Mouse (Mus musculus) heart, embryonic 11.5 days (tissue): Measurements from ENCODE around the gene Akt1. TPM values are rescaled to one million over a fixed set of nuclear protein-coding genes. Genes with fewer than 3 reads are reported as not detected.
A peak's percentile ranks its signal among the peaks of the same experiment; 100 is the strongest.

Experiments used
- ATAC-seq: fragments of 200-750 bp; cut with Nextera tagmentation; replicated peaks from 2 replicates; pipeline ENCODE4 v1.8.0; 2017; ENCODE audit warnings: moderate library complexity; ENCODE audit not compliant: insufficient number of reproducible peaks, low FRiP score, low TSS enrichment
- H3K27ac ChIP-seq: fragments of 300-500 bp; sonication (generic); 2 replicates; pipeline ENCODE4 v1.5.1; 2014; ENCODE audit warnings: mild to moderate bottlenecking, low read depth, low read length
- H3K27me3 ChIP-seq: fragments of 300-500 bp; sonication (generic); 2 replicates; pipeline ENCODE4 v1.6.1; 2014; ENCODE audit warnings: mild to moderate bottlenecking, low read length, mixed read lengths; ENCODE audit not compliant: control insufficient read depth, insufficient read depth
- H3K36me3 ChIP-seq: fragments of 300-500 bp; sonication (generic); 2 replicates; pipeline ENCODE4 v1.6.1; 2014; ENCODE audit warnings: mild to moderate bottlenecking, low read length, moderate library complexity, mixed read lengths; ENCODE audit not compliant: control insufficient read depth, insufficient read depth
- H3K4me1 ChIP-seq: fragments of 300-500 bp; sonication (generic); 2 replicates; pipeline ENCODE4 v1.6.1; 2014; ENCODE audit warnings: low read length; ENCODE audit not compliant: control insufficient read depth, insufficient read depth
- H3K4me2 ChIP-seq: fragments of 300-500 bp; sonication (generic); 2 replicates; pipeline ENCODE4 v1.6.1; 2014; ENCODE audit warnings: mild to moderate bottlenecking, moderate library complexity
- H3K4me3 ChIP-seq: fragments of 300-500 bp; sonication (generic); 2 replicates; pipeline ENCODE4 v1.5.1; 2014; ENCODE audit warnings: low read depth, low read length
- H3K9ac ChIP-seq: fragments of 300-500 bp; sonication (generic); 2 replicates; pipeline ENCODE4 v1.6.1; 2014; ENCODE audit warnings: mild to moderate bottlenecking, low read depth, low read length, moderate library complexity
- H3K9me3 ChIP-seq: fragments of 300-500 bp; sonication (generic); replicated peaks from 2 replicates; pipeline ENCODE4 v1.6.1; 2016; ENCODE audit warnings: low read length; ENCODE audit not compliant: control insufficient read depth
- WGBS: fragments of 180-500 bp; shearing (Covaris S2); extraction: QIAGEN DNeasy Blood & Tissue Kit; methylation state at CpG from one replicate; pipeline ENCODE4 v1.1.7; 2014; ENCODE audit not compliant: insufficient replicate concordance; 5-methylcytosine and 5-hydroxymethylcytosine counted together
- polyA plus RNA-seq: library from polyadenylated mRNA; unstranded; fragments of >200 nt; fragmentation: Nextera tagmentation; extraction: Ambion mirVana; gene quantifications from 2 replicates; pipeline ENCODE4 v1.2.1, GENCODE M21; 2014

Gene Akt1
- polyA plus RNA-seq, 1 experiment from 2014 or later: 94.2 TPM

GRCm38 (mm10) chr12:112623742-112624141 lies 50.9 kb downstream of the Akt1 start:
- H3K4me1 ChIP-seq: peaks cover 62% of the 10 kb centered on the region
- H3K4me2 ChIP-seq: peak overlapping the region; percentile 9; the same call in 1 of the 2 replicates
- H3K27ac ChIP-seq: peak overlapping the region; percentile 43; the same call in 1 of the 2 replicates
- H3K4me3 ChIP-seq: no peak overlapping the region
- H3K9ac ChIP-seq: no peak overlapping the region
- H3K9me3 ChIP-seq: no peaks in the 10 kb centered on the region
- no peak for ATAC-seq
- H3K36me3 ChIP-seq: no peaks in the 10 kb centered on the region
- 11% methylated on average over 2 of the region's 2 CpGs for WGBS
- peaks cover 10% of the 10 kb centered on the region for H3K27me3 ChIP-seq

- Histone ChIP-seq H3K9ac (no peak overlapping the region), H3K27me3 (peaks cover 10% of the 10 kb centered on the region), H3K4me3 (no peak overlapping the region), H3K4me2 (no peak overlapping the region), H3K36me3 (no peaks in the 10 kb centered on the region), H3K4me1 (peaks cover 68% of the 10 kb centered on the region), H3K27ac (no peak overlapping the region), H3K9me3 (no peaks in the 10 kb centered on the region)
- WGBS: 72% methylated on average over 3 of the region's 3 CpGs
- no peak for ATAC-seq
Measured at GRCm38 (mm10) chr12:112621900-112622299, 52.8 kb downstream of the Akt1 start.

- ATAC-seq: peak; percentile 1; the same call in 1 of the 2 replicates
- Histone ChIP-seq H3K4me3 (peak overlapping the region; percentile 58), H3K36me3 (no peaks in the 10 kb centered on the region), H3K27ac (peak overlapping the region; percentile 92), H3K4me1 (peaks cover 56% of the 10 kb centered on the region), H3K27me3 (peaks cover 10% of the 10 kb centered on the region), H3K9ac (peak overlapping the region; percentile 87), H3K4me2 (peak overlapping the region; percentile 93), H3K9me3 (no peaks in the 10 kb centered on the region)
- WGBS: 7% methylated on average over 16 of the region's 16 CpGs
Measured at GRCm38 (mm10) chr12:112620354-112621061, 54.2 kb downstream of the Akt1 start.

DNA sequence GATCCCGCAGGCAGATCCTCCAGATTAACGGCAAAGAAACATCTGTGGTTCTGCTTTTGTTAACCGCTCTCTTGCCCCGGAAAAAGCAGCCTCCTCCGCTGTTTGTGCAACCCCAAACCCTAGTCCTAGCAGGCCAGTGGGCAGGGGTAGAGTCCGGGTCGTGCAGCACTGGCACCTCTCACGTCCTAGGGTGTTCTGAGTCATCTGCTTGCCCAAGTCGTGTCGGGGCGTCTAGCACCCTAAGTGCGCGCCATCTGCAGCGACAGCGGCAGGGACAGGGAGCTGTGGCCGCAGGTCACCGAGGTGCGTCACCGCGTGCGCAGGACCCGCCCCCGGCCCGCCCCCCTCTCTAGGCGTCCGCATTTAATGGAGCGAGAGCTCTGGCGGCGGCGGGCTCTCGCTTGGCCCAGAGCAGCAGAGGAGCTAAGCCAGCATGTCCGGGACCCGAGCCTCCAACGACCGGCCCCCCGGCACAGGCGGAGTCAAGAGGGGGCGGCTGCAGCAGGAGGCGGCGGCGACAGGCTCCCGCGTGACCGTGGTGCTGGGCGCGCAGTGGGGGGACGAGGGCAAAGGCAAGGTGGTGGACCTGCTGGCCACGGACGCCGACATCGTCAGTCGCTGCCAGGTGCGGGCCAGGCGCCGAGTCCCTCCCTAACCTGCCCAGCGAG lies 54.9 kb downstream of the Akt1 start, which contains the start of gene Adssl1:
TSS of gene Adssl1 (plus strand) at position 360 of the 668 bp plus-strand sequence.
- peak; percentile 55 for ATAC-seq
- WGBS: under 1% methylated on average over 56 of the region's 56 CpGs
- H3K4me2 ChIP-seq: peak within 1 kb of the TSS; percentile 93
- no peaks in the 10 kb centered on the region for H3K9me3 ChIP-seq
- H3K27me3 ChIP-seq: peaks cover 10% of the 10 kb centered on the region
- no peaks in the 10 kb centered on the region for H3K36me3 ChIP-seq
- H3K4me1 ChIP-seq: peaks cover 56% of the 10 kb centered on the region
- peak within 1 kb of the TSS; percentile 92 for H3K27ac ChIP-seq
- peak within 1 kb of the TSS; percentile 58 for H3K4me3 ChIP-seq
- peak within 1 kb of the TSS; percentile 87 for H3K9ac ChIP-seq

DNA sequence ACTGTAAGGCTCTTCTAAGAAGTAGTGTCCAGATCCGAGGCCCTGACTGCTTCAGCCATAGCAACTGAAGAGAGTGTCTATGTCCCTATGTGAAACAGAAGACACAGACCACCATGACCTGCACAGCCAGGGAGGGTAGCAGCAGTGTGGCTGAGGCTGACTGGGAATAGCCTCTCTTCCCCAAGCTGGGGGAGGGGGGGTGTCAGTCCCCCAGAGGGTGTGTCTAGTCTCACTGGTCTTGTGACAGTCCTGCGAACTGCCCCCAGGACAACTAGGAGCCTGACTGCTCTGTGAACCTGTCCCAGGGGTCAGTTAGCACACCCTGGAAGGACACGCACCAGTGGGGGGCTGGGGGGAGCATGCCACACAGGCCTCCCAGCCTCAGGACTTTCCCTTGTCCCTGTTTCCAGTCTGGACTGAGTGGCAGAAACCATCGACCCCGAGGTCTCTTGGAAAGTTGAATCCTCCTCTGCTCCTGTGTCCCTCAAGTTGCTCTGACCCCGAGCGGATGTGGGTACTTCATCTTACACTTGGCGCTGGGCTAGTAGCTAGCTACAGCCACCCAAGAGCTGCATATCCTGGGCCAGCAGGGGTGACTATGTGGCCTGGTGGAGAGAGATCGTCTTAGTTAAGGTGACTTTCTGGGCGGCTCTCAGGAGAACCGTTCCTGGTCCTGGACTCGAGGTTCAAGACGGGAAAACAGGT lies 55.6 kb downstream of the Akt1 start:
- H3K27ac ChIP-seq: peak overlapping the region; percentile 92
- H3K36me3 ChIP-seq: no peaks in the 10 kb centered on the region
- H3K9ac ChIP-seq: peak overlapping the region; percentile 87
- peak; percentile 37; the same call in 1 of the 2 replicates for ATAC-seq
- H3K4me1 ChIP-seq: peaks cover 56% of the 10 kb centered on the region
- H3K4me3 ChIP-seq: peak overlapping the region; percentile 58
- peak overlapping the region; percentile 93 for H3K4me2 ChIP-seq
- 11% methylated on average over 13 of the region's 13 CpGs for WGBS
- no peaks in the 10 kb centered on the region for H3K9me3 ChIP-seq
- H3K27me3 ChIP-seq: peaks cover 10% of the 10 kb centered on the region

DNA sequence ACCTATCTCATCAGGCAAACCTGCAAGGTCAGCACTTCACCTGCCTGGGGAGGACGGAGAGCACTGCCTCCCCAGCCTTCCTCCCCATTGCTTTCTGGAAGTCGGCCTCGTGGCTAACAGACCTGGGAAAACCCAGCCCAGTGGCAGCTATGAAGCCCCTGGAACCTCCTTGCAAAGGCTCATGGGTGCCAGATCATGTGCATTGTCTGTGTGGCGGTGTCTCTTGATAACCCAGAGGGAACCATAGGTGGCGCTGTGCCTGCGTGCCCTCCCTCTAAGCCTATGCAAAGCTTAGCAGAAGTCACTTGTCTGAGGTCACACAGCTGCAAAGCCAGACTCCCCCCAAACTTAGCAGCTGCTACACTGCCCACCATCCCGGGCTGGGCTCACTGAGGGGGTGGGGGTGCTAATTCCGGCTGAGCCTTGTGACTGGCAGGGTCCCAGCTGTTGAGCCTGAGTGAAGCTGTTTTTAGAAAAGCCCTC lies 56.7 kb downstream of the Akt1 start:
- WGBS: 4% methylated on average over 8 of the region's 8 CpGs
- peak overlapping the region; percentile 93; the same call in 1 of the 2 replicates for H3K4me2 ChIP-seq
- ATAC-seq: peak; percentile 68
- no peaks in the 10 kb centered on the region for H3K36me3 ChIP-seq
- no peak overlapping the region for H3K4me3 ChIP-seq
- no peaks in the 10 kb centered on the region for H3K9me3 ChIP-seq
- H3K4me1 ChIP-seq: peaks cover 49% of the 10 kb centered on the region
- H3K27me3 ChIP-seq: peaks cover 10% of the 10 kb centered on the region
- peak overlapping the region; percentile 40; the same call in 1 of the 2 replicates for H3K9ac ChIP-seq
- peak overlapping the region; percentile 92 for H3K27ac ChIP-seq

DNA sequence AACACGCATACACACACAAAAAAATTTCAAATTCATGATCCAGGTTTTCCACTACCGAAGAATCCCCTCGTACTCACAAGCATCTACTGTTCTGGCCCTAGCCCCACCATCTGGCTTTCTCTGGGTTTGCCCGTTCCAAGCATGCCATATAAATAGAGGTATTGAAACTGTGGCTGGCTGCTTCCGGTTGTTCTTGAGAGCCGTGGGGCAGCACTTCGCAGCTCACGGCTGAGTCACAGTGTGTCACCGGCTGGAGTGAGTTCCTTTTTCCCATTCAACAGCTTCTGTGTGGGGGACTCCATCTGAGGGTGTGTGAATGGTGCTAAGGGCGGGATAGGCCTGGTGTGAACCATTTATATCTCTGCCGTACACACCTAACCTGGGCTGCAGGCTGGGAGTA lies 57.5 kb downstream of the Akt1 start:
- no peaks in the 10 kb centered on the region for H3K36me3 ChIP-seq
- H3K9ac ChIP-seq: no peak overlapping the region
- peaks cover 10% of the 10 kb centered on the region for H3K27me3 ChIP-seq
- H3K27ac ChIP-seq: peak overlapping the region; percentile 92
- 74% methylated on average over 11 of the region's 11 CpGs for WGBS
- H3K4me1 ChIP-seq: peaks cover 41% of the 10 kb centered on the region
- no peaks in the 10 kb centered on the region for H3K9me3 ChIP-seq
- ATAC-seq: no peak
- no peak overlapping the region for H3K4me2 ChIP-seq
- H3K4me3 ChIP-seq: no peak overlapping the region

GRCm38 (mm10) chr12:112616668-112617067 lies 58.0 kb downstream of the Akt1 start:
- 59% methylated on average over 9 of the region's 9 CpGs for WGBS

More at GRCm38 (mm10) chr12:112616668-112617067, 58.0 kb downstream of the Akt1 start:
- no peak overlapping the region for H3K9ac ChIP-seq
- H3K27me3 ChIP-seq: peaks cover 10% of the 10 kb centered on the region
- H3K4me3 ChIP-seq: no peak overlapping the region
- H3K27ac ChIP-seq: no peak overlapping the region
- no peaks in the 10 kb centered on the region for H3K9me3 ChIP-seq
- no peak for ATAC-seq
- H3K4me1 ChIP-seq: peaks cover 36% of the 10 kb centered on the region
- H3K4me2 ChIP-seq: no peak overlapping the region
- H3K36me3 ChIP-seq: peaks cover 2% of the 10 kb centered on the region; the same call in 1 of the 2 replicates
